Mouse (Mus musculus) gastrocnemius, adult 18-20 months (tissue): ENCODE measurements at regions not wholly inside any gene's neighbourhood (a gene's known extent, or its start where the extent isn't known, plus 50 kb on each side); places are given as distances from the start of the nearest gene placed in this dataset.

Experiments used
- DNase-seq: peaks from one replicate; pipeline ENCODE4 v3.0.0; 2021; ENCODE audit warnings: low spot score

DNA sequence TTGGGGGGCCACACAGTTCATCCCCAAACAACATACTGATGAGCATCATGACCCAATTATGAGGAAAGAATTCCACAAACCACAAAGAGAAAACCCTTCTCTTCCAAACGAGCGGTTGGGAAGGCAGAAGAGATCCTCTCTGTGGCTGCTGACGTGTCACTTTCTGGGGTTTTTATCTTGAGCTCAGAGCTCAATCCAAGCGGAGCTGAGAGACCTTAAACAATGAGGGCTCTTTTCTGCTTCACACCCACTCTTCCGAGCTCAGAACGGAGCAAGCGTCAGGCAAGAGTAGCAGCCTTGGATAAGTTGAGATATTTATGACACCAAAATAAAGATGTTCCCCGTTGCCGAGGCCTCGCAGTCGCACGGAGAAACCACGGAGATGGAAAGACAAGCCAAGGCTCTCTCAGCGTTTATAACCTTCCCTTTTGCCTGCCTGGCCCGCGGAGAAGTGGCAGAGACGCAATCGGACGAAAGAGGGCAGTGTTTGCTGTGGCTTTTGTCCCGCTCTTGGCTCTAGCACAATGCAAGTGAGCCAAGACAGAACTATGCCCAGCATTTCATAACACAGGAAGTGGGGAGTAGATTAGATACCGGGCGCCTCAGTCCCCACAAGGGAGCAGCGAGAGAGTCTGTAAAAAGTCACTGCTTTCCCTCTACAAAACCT lies 100.7 kb downstream of the Chic2 start:
- peak; percentile 90 for DNase-seq

DNA sequence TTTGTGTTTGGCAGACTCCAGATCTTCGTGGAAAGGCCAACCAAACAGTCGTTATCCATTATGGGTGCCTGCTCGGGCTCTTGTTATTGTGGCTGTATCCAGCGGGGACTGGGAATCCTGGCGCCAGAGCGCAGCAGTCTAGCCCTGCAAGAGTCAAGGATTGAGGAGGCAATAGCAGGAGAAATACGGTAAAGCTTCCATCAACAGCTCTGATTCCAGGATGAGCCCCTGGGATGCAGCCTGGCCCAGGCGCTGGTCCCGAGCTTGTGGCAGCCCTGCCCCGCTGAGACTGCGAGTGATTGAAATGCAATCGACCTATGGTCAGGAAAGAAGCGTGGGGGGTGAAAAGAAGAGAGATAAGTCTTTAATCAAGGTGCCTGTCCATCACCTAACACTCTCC lies 103.1 kb downstream of the Chic2 start:
- DNase-seq: no peak

DNA sequence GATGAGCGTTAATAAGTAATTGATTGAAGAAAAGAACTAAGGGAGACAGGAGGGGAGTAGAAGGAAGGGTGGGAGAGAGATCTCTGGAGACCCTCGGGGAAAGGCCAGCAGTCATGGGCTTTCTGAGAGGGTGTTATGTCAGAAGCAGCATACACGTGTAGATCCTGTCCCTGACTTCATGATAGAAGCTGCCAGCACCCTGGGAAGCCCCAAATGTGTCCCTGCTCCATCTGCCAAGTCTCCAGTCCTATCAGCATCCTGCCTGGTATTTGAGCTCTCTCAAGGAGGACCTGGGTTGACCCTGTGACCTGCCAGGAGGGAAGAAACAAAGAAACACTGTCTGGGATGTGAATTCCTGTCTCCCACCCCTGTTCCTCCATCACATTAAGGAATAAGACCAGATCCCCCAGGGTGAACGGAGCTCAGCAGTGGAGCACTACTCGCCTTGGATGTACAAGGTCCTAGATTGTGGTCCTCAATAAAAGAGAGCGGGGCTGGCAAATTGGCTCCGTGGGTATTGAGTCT lies 107.1 kb downstream of the Chic2 start:
- DNase-seq: no peak

DNA sequence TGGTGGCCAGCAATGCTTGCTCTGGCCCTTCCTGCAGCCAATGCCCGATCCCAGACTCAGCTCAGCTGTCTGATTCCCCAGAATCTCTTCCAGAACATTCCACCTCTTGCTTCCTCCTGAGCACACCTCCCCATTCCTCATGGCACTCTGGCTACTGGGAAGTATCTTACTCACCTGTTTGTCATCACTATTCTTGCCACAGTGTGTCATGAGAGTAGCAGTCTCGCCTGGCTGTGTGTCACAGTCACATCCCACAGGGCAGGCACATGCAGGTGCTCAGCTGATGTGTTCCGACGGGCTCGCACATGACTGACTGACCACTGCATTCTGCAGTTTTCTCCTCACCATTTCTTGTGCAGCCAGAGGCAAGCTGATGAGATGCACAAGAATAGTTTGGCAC lies 108.5 kb downstream of the Chic2 start:
- no peak for DNase-seq

DNA sequence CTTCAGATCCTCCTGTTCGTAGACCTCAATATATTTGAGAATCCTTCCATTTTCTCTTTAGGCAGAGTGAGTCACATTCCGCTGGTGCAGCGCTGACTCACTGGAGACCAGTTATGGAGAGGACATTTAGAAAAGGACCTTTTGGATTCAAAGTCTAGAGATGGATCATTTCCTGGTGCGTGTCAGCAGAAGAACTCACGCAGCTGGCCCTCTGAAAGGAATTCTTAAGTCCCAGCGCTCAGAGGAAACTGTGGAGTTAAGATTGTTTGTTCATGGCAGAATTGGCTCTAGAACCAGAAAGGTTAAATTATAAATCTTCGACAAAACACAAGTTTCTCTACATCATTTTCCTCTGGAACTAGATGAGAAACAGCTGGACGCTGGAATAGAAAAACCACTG lies 108.9 kb downstream of the Chic2 start:
- DNase-seq: no peak

DNA sequence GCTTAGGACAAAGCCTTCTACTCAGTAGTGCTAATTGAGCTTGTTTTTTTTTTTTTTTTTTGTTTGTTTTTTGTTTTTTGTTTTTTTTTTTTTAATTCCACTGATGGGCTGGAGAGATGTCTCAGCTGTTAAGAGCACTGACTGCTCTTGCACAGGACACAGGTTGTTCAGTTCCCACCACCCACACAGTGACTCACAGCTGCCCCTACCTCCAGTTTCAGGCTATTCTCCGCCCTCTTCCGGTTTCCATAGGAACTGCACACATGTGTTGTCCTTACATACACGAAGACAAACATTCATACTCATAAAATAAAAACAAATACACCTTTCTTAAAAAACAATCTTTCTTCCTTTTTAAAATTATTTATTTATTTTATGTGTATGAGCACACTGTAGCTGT lies 111.3 kb downstream of the Chic2 start:
- no peak for DNase-seq

DNA sequence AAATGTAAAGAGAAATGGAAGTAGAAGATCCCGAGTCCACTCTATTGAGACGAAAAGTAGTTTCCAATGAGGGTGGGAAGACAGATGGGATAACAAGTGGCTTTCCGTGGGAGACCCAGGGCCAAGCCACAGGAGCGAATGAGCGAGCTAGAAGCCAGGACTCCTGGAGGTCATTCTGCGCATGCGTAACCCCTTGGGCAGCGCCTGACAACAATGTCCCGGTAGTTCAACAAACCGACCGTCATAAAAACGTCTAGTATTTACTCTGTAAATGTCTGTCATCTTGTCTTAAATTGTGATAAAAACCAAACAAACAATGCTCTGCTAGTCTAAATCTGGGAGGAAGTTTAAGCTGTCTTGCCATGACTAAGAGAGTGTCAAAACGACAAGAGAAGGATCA lies 112.4 kb downstream of the Chic2 start:
- DNase-seq: no peak

DNA sequence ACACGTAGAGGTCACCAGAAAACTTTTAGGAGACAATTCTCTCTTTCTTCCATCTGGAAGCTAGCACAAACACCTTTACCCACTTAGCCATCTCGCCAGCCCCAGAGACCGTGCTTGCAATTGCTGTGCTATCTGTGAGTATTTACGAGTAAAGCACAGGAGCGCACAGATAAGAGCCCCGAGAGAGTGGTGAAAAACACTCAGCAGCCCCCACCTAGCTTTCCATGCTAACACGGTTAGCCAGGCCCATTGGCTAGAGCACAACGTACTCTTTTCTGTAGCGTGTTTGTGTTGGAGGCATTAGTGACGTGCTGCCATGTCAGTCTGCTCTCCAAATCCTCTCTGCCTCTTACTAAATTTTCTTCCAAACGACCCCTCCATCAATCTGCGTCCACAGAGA lies 112.8 kb downstream of the Chic2 start:
- DNase-seq: no peak

DNA sequence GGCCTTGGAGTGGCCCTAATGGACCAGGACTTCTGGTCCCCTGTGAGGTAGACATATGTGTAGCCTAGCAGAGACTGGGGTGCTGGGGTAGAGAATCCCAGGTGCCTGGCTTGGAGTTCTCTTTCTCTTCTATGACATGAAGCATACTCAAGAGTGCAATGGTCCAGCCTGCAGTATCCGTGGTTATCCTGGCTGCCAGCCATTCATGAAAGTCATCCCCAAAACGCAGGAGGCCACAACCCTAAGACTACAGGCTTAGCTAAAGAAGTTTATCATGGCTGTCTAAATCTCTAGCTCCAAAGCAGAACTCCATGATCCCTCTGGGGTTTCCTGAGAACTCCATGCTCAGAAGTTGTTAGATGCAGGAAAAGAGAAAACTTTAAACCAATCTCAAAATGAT lies 117.0 kb downstream of the Chic2 start:
- DNase-seq: no peak

DNA sequence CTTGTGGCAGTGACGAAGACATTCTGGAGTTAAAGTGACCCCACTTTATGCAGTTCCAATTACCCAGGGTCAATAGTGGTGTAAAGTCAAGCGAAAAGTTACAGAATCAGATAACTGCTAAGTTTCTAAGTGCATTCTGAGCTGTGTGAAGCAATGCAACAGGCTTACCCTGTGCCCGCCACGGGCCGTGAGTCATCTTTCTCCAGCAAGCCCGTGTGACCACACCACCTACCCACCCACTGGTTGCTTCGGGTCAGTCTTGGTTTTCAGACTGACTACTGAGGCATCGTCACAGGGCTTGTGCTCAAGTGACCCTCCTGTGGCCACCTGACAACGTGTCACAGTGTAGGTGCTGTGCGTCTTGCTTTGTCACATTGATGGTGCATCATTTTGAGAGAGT lies 118.8 kb downstream of the Chic2 start:
- DNase-seq: no peak

DNA sequence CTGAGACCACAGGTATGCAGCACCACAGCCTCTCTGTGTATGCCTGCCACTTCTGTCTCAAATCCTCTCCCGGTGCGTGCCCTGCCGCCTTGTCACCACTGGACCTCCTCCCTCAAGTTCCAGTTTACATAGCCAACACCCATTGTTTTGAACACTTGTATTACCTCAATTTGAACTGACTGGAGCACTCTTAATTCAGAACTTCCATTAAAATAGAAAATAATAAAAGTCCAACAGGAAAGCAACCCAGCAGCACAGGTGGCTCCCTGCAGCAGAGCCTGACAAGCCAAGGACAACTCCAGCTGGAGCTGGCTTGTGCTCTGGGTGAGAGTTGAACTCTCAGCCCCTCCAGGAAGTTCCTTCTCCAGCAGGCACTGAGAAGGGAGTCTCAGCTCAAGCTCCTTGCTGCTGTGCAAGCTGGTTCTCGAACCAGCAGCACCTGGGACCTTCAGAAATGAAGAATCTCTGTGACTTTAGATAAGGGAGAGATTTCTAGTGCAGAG lies 120.5 kb downstream of the Chic2 start:
- DNase-seq: no peak

DNA sequence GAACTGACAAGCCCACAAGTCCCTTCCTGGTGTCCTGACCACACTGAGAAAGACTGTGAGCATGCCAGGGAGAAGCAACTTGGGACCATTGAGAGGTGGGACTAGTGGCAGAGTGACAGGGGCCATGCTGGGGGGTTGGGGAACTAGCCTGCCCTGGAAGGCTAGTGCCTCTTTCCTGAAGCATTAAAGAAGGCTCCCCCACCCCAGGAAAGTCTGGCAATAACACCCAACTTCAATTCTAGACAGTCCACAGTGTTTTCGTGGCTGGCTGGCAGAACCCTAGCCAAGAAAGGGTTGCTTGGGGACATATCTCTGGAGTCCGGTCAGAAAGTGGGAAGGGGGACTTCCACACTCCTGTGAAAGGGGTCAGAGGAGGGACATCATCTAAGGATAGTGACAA lies 121.2 kb downstream of the Chic2 start:
- no peak for DNase-seq

DNA sequence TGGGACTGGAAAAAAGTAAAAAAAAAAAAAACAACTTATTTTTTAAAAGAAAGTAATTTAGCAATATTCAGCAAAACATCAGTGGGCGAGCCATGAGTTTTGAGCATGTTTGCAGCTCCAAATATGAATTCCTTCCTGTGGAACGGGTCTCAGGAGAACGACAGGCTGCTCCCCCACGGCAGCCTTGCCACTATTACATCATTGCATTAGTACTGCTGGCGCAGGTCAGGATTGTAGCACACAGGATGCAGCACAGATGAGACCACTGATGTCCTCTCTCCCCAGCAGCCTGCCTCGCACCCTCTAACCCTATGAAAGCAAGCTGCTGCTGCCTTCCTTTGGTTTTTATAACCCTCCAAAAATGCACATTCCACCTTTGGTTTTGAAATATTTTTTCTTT lies 121.7 kb downstream of the Chic2 start:
- no peak for DNase-seq

DNA sequence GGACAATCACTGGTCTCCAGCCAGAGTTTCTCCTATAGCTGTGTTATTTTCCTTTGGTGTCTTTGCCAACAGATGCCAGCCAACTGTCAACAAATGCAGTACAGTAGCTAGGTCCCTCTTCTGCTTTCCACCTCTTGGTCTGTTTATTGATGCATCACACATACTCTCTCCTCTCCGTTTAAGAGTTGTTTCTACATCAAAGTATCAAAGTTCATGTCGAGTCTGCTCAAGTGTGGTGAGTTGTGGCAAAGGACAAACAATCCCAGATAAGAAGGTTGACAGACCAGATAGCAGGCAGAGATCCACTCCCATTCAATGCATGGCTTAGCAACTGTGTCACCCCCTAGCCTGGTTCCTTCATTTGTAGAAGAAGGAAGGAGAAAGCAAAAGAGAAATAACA lies 123.6 kb downstream of the Chic2 start:
- DNase-seq: no peak

DNA sequence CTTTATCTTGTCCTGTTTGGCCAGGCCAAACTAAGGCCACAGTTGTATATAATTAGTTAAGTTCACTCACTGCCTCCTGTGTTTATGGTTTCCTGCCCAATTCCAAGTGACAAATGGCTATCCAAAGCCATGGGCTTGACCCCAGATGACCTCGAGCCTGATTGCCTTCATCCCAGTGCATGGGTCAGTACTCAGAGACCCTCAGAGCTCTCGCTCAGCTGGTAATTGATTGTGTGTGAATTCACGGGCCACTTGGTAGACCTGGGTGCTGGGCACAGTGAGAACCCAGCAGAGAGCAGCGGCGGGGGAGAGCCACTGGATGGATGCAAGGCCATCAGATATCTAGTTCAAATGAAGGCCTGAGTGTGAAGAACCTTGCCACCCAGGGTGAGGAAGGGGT lies 124.1 kb downstream of the Chic2 start:
- DNase-seq: no peak

DNA sequence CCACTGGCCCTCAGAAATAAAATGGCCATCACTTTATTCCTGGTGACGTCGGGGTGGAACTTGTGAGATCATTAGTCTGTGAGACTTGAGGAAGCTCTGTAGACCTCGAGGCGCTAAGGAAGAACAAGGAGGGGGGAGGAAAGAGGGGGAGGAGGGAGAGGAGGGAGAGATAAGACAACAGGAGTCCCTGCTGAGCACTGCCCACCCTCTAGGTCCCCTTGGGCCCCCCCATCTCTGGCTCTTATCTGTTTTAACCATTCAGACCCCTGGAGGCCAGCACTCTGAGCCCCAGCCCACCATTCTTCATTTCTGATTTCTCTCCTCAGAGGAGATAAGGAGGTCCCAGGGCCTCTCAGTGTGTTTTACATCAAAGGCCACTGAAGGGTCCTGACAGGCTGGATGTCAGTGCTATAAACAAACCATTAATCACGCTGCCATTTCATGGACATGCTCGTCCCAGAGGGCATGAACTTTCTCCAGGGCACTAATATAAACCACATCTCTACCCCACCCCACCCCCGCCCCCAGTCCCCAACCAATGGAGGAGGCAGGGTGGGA lies 139.0 kb downstream of the Chic2 start:
- no peak for DNase-seq

DNA sequence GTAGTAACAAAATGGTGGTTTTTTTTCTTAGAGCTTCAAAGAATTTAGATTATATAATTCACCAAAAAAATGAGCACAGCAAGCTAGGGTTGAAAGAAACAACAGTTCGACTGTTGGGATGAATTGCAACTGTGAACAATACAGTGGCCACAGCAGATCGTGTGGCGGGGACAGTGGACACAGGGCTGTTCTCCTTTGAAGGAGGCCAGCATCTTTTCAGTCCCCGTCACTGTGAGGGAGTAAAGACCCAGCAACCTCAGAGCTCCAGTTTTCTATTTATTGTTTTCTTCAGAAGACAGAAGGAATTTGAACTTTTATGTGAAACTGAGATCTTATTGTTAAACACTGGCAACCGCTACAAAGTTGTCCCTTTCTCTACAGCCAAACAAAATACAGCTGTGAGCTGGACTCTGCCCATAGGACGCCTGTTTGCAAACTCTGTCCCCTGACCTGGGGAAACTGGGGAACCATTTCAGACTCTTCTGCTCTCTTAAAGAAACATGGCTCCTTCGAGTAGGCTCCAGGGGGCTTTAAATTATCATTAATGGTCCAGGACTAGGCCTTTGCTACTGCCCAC lies 139.6 kb downstream of the Chic2 start:
- DNase-seq: no peak

DNA sequence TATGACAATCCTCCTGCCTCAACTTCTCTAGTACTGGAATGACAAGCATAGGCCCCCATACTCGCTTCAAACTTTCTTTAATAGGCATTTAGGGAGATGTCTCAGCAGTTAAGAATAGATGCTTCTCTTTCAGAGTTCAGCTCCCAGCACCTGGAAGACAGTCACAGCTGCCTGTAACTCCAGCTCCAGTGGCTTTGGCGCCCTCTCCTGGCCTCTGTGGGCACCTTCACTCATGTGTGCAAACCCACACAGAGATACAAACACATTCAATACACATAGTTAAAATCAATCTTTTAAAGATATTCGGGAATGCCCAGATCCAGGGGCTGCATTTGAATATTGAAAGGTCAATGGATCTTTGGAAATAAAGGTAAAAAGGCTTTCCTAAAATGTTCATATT lies 140.2 kb downstream of the Chic2 start:
- no peak for DNase-seq

DNA sequence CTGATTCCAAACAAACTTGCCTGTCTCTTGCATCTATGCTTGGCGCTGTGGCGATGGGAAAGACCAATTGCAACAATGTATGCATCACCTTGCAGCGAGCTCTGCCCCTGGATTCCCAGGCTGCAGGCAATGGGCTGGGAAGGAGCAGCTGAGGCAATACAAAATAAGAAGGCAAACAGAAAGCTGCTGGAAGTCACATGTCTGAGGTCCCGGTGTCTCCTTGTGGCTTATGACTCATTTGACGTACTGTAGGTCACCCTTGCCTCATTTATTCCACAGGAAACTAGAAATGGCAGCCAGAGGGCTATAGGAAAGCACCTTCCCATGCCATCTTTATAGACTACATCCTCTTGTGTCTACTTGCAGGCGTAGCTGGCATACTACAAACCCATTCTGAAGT lies 140.9 kb downstream of the Chic2 start:
- no peak for DNase-seq

DNA sequence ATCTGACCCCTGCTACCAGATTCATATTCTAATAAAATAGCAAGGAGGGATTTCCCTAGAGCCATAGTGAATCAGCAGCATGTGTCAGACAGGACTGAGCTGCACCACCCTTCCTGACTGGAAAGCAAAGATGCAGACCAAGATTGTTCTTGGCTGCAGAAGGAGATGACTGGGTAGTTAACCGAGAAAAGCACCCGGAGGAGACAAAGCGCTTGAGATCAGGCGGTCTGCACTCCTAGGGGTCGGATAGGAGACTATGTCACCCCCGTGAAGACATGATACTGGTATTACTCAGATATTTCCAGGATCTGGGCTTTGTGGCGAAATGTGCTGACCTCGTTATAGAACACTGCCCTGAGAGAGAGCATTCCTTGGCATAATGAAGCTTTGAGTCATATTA lies 147.4 kb downstream of the Chic2 start:
- DNase-seq: peak; percentile 58

DNA sequence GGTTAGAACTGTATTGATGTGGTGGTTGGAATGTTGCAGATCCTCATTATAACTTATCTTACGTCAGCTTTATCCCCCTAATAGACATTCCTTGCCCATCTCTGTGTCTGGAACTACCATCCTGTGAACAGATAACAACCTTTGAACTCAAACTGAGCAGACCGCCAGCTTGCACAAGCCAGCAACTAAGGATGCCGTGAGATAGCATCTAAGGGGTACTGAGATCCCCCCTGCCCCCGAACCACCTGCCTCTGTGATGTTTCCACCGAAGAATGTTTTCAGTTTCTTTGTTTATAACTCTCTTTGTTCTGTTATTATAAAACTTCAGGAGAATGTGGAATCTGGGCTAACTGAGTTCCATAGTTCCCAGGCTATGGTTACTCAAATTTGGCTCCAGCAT lies 151.3 kb downstream of the Chic2 start:
- no peak for DNase-seq

DNA sequence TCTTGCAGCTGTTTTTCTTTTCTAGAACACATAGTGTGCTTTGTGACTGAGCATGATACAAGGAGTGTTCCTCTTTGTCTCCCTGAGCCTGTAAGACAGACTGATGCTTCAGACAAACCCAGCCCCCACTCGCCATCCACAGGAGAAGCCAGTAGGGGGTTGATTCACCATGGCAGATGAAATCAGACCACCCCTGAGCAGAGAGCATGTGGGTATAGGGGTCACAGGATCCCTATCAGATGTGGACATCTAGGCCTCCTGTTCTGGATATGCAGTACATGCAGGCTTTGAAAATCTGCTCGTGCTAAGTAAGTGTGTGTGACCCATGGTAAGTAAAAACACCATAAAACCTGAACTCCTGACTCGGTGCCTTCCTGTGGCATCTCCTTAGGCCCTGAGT lies 153.0 kb downstream of the Chic2 start:
- DNase-seq: no peak

DNA sequence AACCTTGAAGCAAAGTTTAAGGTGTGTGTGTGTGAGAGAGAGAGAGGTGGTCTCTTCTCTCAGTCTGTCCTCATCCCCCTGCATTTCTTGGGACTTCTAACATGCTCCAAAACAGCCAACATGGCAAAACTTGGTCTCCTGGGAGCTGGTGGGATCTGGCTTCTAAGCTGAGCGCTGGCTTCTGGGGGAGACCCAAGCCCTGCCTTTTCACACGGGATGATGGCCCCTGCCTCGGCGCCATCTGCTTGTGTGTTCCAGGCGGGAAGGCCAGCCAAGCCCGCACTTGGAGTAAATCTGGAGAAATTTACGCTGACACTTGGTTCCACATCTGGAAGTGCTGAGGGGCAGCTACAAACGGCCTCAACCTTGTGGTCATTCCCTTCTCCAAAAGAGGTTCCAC lies 155.6 kb downstream of the Chic2 start:
- peak; percentile 24 for DNase-seq
